Mouse (Mus musculus): ENCODE results near the gene Ninj2.
A peak's percentile ranks its signal among the peaks of the same experiment; 100 is the strongest.

Gene Ninj2

GRCm38 (mm10) chr6:120094091-120094776, 1.1 kb downstream of the Ninj2 start:
- DNase-seq (ENCODE audit: low spot score in 2 of 2): no peak

DNA sequence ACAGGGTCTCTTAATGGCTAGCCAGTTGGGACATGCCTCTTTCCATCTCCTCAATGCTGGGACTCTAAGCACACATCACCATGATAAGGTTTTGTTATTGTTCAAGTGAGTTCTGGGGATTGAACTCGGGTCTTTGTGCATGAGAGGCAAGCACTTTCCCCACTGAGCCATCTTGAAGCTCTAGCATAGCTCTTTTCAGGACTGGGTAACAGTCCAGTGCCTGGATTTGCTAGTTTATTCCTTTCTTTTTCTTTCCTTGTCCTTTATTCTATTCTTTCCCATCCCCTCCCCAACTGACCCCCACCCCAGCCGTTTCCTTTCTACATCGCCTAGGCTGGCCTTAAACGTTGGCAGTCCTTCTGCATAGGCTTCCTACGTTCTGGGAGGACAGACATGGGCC, 1.9 kb downstream of the Ninj2 start:
- DNase-seq (ENCODE audit: low spot score in 2 of 2): no peak

- DNase-seq (ENCODE audit: low spot score in 2 of 2): no peak
Measured at GRCm38 (mm10) chr6:120095501-120095900, 2.4 kb downstream of the Ninj2 start.

DNA sequence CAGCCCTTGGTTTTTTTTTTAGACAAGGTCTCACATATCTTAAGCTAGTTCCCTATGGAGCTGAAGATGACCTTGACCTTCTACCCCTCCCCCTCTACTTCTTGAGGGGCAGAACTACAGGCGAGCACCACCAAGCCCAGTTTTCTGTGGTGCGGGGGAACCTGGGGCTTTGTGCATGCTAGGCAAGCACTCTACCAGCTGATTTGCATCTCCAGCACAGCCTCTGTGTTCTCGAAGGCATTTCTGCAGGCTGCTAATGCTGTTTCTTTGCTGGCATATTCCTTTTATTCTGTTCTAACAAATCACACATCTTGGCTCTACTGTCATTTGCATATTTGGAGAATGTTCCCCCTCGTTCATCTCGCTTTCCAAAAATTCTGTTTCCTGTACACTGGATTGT, 6.2 kb downstream of the Ninj2 start:
- DNase-seq (ENCODE audit: low spot score in 2 of 2): no peak

DNA sequence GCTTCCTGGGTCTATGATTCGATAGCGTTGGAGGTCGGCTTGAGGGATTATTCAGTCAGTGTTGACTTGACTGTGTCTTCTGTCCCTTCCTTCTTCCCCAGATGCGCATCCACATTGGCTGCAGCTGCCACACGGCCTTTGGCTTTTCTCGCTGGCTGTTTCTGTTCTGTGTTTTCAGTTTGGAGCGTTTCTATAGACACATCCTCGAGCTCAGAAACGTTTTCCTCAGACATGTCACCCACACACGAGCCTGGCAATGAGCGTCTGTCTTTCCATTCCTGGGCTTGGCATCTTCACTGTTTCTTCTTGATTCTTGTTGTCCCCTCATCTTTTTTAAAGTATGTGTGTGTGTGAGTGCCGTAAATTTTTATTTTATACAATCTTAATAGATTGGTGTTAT, 8.1 kb downstream of the Ninj2 start:
- no peak for DNase-seq (ENCODE audit: low spot score in 2 of 2)

GRCm38 (mm10) chr6:120101996-120102395, 8.8 kb downstream of the Ninj2 start:
- no peak for DNase-seq (ENCODE audit: low spot score in 2 of 2)

DNA sequence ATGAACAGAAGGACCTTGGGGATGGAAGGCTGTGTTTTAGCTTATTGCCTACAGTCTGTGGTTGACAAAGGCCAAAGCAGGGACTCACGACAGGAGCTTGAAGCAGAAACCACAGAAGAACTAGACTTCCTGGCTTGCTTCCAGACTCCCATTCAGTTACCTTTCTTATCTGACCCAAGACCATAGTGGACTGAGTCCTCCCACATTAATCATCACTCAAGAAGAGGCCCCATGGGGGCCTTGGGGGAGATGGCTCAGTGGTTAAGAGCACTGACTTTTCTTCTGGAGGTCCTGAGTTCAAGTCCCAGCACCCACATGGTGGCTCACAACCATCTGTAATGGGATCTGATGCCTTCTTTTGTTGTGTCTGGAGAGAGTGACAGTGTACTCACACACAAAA, 10.0 kb downstream of the Ninj2 start:
- DNase-seq (ENCODE audit: low spot score in 2 of 2): no peak

DNA sequence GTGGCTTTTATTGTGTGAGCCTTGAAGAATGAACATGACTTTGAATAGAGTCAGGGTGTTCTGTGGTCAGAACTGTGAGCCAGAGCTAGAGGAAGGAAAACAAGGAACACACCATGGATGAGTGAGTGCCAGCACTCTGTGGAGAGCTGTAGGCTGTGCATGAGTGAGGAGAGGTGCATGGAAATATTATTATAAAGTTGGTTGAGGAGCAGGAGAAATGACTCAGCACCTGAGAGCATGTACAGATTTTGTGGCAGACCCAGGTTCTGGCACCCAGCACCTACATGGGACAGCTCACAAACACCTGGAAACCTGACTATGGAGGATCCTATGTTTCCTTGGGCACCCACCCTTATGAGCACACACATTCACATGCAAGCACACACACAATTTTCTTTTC, 11.9 kb downstream of the Ninj2 start:
- no peak for DNase-seq (ENCODE audit: low spot score in 2 of 2)

DNA sequence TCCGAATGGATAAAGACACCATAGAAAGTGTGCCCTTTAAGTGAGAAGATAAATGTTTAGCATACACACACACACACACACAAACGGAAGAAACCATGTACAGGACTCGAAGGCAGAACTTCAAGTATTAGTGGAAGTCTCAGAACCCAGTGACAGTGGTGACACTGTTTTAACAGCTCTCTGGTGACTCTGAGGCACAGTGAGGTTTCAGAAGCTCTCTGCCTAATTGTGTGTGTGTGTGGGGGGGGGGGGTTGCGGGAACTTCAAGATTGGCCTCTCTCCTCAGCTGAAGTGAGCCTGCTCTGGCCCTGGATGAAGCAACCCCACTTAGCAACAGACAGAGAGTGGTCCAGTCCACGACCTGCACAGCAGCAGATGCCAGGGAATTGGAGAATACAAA, 14.4 kb downstream of the Ninj2 start:
- DNase-seq (ENCODE audit: low spot score in 2 of 2): no peak

- DNase-seq (ENCODE audit: low spot score in 2 of 2): no peak
Measured at GRCm38 (mm10) chr6:120108061-120108460, 14.9 kb downstream of the Ninj2 start.

DNA sequence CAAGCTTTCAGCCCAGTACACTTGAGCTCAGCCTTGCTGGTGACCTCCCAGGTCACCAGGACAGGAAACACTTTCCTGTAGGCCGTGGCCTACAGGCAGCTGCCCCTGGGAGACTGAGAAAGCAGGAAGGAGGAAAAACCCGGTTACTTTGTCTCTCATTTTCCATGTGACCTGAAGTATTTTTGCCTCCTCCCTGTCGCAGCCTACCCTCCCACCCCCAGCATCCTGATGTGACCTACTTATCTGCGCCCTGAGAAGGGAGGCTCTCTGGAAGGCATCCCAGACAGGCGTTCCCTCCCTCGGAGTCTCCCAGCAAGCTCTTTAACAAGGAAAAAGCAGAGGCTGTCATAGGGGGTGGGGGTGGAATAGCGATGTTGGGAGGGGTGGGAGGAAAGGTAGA, 16.0 kb downstream of the Ninj2 start:
- peak; percentile 30 to 61 for DNase-seq (ENCODE audit: low spot score in 2 of 2)

DNA sequence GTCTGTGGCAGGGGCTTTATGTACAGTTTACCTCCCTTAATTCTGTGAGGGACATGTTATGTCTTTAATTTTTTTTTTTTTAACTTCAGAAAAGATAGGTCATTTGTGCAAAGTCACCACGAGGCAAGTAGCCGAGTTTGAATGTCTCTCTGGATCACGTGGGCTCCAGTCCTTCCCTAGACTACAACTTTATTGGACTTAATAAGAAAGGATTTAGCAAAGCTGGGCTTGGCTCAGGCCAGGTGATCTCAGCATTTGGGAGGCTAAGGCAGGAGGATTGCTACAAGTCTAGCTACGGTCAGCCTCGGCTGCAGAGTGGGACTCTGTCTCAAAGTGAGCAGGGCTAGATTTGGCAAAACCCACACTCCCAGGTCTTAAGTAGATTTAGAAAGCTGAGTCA, 16.8 kb downstream of the Ninj2 start:
- DNase-seq (ENCODE audit: low spot score in 2 of 2): no peak

- no peak for DNase-seq (ENCODE audit: low spot score in 2 of 2)
Measured at GRCm38 (mm10) chr6:120110738-120111409, 17.7 kb downstream of the Ninj2 start.

DNA sequence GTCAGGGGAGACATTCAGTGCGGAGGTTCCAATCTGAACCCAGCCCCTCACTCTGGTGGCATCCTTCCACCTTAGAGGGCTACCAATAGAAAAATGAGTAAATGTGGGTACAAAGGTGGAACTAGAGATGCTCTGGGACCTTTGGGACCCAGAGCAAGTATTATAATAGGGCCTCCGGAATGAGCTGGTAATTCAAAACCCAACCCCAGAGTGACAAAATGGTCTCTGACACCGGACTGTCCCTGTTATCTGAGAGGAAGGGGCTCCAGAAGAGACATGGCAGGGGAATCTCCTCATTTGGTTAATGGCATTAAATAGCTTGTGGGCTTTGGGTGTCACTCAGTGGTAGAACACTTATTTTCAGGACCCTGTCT, 18.2 kb downstream of the Ninj2 start:
- DNase-seq (ENCODE audit: low spot score in 2 of 2): no peak

DNA sequence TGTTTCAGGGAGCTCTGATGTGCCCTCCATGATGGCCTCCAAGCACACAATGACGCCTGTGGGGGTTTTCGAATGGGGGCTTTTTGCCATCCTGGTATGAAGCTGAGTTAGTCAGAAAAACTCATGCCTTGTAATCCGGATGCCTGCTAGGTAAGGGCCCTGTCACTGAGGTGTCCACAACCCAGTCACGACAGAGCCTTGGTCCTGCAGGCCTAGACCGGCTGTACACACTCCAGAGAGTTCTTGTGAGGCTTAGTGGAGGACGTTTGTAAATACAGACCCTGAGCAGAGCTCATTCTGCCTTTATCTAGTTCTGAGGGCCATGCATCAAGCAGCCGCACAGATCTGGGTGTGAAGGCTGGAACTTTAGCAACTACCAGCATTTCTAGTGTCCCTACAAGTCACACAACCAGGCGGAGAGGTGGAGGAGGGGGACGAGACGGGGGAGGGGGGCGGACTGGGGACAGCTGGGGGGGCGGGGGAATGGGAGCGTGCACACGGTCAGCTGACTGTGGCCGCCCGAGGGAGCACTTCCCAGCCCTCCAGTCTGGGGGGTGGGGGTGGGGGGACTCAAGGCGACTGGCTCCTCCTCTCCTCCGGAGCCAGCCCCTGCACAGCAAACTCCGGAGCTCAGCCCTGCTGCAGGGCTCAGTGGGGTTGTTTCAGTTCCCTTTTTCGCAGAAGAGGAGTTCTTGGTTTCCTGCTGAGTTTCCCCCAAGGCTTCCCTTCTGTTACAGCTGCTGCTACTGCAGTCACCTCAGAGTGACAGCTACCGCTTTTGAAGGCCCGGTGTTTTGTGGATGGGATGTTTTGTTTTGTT, 19.0 kb downstream of the Ninj2 start:
- DNase-seq (ENCODE audit: low spot score in 2 of 2): peak in 1 of 2 experiments; percentile 57

- DNase-seq (ENCODE audit: low spot score in 2 of 2): no peak
Measured at GRCm38 (mm10) chr6:120113856-120114255, 20.7 kb downstream of the Ninj2 start.

DNA sequence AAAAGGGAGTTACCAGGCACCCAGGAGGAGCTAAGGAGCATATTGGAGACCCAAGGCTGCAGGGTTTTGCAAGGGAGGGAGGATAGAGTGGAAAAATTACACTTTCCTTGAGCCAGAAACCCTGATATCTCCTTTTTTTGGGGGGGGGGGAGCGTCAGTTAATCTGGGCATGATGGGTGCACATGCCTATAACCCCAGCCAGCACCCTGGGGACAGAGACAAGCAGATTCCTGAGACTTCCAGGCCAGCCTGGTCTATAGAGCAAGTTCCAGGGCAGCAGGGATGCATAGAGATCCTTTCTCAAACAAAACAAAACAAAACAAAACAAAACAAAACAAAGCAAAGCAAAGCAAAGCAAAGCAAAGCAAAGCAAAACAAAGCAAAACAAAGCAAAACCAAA, 21.1 kb downstream of the Ninj2 start:
- DNase-seq (ENCODE audit: low spot score in 2 of 2): no peak

DNA sequence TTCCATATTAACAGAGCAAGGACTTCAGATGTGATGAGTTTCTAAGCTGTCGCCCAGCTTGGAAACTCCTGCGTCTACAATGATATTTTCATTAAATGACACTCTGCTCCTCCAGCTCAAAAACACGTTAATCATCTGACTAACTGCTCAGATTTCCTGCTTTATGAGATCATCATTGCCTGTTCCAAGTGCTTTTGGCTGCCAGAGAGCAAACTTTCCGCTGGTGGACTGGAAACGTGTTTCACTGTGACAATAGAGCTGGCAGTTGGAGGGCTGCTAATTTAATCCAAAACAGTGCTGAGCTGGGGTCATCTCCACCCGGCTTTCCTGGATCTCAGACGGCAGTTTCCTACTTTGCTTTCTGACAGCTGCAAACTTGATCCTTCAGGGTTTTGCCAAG, 21.5 kb downstream of the Ninj2 start:
- peak; percentile 64 to 78 for DNase-seq (ENCODE audit: low spot score in 2 of 2)

GRCm38 (mm10) chr6:120115443-120115842, 22.3 kb downstream of the Ninj2 start:
- no peak for DNase-seq (ENCODE audit: low spot score in 2 of 2)

GRCm38 (mm10) chr6:120119824-120120223, 26.7 kb downstream of the Ninj2 start:
- no peak for DNase-seq (ENCODE audit: low spot score in 2 of 2)

DNA sequence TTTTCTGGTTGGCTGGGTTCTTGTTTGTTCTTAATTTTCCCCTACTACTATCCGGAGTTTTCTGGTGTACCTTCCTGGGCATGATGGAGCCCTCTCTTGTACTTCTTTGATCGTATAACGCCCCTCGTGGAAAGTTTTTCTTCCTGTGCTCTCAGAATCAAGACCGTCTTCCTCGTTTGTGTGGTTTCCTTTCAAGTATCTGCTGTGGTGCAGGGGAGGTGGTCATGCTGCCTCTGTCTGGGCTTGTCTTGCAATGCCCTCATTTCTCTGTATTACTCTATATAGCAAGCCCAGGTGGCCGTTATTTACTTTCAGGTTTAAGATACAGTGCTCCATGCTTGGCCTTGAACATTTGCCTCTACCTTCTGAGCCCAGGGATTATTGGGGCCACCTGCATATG, 31.5 kb downstream of the Ninj2 start:
- DNase-seq (ENCODE audit: low spot score in 2 of 2): no peak

GRCm38 (mm10) chr6:120126456-120126855, 33.3 kb downstream of the Ninj2 start:
- no peak for DNase-seq (ENCODE audit: low spot score in 2 of 2)

DNA sequence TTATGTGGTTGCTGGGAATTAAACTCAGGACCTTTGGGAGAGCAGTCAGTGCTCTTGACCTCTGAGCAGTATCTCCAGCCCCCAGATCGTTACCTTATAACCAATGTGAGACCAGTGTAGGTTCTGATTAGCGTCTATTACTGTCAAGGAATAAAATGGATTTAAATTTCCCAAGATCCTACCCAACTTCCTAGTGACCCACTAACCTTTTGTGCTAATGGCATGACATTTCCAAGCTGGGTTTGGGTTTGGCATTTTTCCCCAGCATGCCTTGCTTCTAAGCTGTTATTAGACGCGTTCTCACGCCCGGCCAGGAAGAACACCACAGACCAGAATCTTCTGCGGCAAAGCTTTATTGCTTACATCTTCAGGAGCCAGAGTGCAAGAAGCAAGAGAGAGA, 34.2 kb downstream of the Ninj2 start:
- DNase-seq (ENCODE audit: low spot score in 2 of 2): no peak
